Mouse (Mus musculus): Measurements from ENCODE around the gene Zfp541.

- TF ChIP-seq CTCF (IDR thresholded peaks at IDR 0.05; ENCODE audit: insufficient read depth, low read depth, low read length), result no peak
- TF ChIP-seq POLR2A (IDR thresholded peaks at IDR 0.05; ENCODE audit: insufficient read depth, low read depth, low read length), result no peak
Observed at GRCm38 (mm10) chr7:16046101-16046480, 15.5 kb upstream of the Zfp541 start.

All from olfactory bulb, adult 2 months (tissue).